Mouse (Mus musculus) kidney, postnatal 14 days (tissue): ENCODE data around the gene Abhd16a.

ENCODE experiments used
- DNase-seq: peaks from one replicate; pipeline ENCODE4 v3.0.0; 2022; ENCODE audit warnings: mixed read lengths

Gene Abhd16a

DNA sequence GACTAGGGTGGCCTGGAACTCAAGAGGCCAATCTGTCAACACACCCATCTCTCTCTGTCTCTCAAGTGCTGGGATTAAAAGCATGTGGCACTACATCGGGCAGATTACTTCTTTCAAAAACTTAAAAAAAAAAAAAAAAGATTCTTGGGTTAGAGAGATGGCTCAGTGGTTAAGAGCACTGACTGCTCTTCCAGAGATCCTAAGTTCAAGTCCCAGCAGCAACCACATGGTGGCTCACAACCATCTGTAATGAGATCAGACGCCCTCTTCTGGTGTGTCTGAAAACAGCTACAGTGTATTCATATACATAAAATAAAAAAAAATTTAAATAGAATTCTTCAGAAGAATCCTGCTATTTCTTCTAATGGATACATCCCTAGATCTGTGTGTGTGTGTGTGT, 912 bp upstream of the Abhd16a start:
- DNase-seq: no peak

DNA sequence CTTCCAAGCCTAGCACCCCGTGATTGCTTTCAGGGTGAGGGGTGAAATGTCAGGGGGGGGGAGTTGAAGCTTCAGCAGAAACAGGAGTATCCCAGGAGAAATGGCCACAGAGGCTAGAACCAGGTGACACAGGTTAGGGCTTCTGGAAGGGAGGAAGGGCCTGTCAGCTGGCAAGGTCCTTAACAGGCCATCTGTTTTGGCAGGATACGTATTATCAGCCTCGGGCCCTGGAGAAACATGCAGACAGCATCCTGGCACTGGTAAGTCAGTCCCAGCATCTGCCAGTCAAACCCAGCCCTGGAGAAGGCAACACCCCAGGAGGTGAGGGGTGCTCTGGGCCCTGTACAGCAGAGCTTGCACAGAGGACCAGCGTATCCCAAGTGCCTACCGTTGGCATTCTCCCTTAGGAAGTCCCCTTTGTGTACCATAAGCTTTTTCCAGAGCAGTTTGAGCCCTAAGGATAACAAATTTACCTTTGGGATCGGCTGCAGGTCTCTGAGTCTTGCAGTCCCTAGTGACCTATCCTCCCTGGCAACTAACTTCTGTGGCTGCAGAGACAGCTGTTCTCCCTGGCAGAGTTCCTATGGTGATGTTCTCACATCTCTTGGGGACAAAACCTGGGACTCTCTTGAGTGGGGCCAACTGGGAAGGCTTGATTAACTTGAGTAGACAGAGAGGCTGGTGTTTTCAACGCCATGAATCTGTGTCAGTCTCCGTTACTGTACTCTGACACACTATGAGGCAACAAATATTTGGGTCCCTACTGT, 1.3 kb downstream of the Abhd16a start:
- no peak for DNase-seq

GRCm38 (mm10) chr17:35092403-35093198, 3.5 kb downstream of the Abhd16a start:
- no peak for DNase-seq

DNA sequence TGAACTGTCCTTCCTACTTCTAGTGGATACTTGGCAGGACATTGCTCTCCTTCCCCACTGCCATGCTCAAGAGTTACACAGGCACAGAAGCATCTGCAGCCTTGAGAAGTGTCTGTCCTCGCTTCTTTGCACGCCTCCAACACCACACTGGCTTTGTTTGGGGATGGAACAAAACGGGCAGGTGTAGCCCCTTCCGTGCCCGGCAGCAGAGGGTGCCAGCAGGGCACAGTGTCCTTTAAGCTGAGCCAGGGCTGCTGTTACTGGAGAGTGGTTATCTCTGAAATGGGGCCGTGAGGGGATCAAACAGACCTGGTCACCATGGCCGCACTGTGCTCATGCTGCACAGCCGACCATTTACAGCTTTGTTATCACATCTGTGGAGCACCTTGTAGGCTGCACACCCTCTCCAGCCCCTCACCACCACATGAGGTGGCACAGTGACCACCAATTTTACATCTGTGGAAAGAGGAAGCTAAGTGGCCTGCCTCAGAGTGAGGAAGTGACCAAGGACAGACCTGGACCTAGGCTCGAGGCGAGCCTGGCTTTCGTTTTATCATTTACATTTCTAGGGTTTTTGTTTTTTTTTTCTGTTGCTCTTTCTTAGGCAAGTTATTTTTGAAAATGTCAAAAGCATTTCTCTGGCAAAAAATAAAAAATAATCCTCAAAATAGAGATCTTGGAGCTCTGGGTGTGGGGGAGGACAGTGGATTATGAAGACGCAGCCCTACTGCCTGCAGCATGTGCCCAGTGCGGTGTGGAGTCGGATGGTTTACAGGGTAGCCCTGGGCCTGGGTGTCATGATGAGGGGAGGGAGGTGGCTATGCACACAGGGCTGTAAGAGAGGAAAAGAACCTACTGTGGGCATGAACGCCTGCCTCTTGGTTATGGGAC, 5.7 kb downstream of the Abhd16a start:
- no peak for DNase-seq

GRCm38 (mm10) chr17:35096597-35096996, 7.5 kb downstream of the Abhd16a start:
- DNase-seq: no peak

DNA sequence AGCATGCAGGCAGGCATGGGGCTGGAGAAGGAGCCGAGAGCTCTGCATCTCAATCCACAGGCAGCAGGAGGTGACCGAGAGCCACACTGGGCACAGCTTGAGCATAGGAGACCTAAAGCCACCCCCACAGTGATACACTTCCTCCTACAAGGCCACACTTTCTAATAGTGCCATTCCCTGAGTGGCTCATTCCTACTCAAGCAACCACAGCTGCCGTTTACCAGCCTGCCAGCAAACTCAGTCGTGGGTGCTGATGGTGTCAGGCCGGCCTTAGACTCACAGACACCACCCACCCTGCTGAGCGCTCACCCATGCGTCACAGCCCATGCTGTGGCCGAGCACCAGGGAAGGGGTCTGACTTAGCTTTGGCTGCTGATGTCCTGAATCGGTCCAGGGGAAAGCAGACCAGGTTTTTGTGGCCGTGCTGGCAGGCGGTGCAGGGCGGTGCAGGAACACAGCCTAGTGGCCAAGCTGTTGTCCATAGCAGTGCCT, 8.1 kb downstream of the Abhd16a start:
- DNase-seq: no peak

DNA sequence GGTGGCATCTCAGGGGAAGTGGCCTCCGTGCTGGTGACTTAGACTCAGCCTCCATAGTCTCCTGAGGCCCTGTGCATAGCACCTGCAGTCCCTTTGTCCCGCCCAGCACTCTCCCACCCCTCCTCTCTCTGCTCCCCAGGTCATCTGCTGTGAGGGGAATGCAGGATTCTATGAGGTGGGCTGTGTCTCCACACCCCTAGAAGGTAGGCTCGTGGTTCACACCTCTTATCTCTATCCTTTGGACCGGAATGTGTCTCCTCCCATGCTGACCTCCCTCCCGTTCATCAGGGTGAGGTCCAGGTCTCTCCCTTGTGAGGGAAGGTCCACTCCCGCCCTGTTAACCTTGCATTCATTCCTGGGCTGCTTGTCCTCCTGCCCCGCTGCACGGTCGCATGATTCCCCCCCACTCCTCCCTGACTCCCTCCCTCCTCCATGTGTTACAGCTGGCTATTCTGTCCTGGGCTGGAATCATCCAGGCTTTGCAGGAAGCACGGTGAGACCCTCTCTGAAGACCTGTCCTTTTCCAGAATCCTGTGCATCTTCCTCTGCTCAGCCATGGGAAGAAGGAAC, 11.2 kb downstream of the Abhd16a start:
- peak; percentile 50 for DNase-seq

DNA sequence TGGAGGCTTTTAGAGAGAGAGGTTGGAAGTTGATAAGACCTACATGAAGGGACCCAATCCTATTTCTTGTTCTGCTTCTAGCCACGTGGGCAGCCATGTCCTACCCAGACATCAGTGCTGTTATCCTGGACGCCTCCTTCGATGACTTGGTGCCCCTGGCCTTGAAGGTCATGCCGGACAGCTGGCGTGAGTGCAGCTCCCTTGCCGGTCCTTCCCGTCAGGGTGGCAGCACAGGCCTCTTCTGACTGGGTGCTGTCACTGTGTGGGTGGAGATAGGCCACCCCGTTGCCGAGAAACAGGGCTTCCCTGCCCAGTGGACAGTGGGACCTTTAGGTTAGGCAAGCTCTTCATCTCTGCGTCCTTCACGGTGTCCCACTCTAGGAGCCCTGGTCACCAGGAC, 12.1 kb downstream of the Abhd16a start:
- no peak for DNase-seq

GRCm38 (mm10) chr17:35102299-35102698, 13.2 kb downstream of the Abhd16a start:
- no peak for DNase-seq

- peak; percentile 78 for DNase-seq
Measured at GRCm38 (mm10) chr17:35103221-35103690, 14.2 kb downstream of the Abhd16a start.

GRCm38 (mm10) chr17:35104079-35104478, 15.0 kb downstream of the Abhd16a start:
- DNase-seq: no peak

DNA sequence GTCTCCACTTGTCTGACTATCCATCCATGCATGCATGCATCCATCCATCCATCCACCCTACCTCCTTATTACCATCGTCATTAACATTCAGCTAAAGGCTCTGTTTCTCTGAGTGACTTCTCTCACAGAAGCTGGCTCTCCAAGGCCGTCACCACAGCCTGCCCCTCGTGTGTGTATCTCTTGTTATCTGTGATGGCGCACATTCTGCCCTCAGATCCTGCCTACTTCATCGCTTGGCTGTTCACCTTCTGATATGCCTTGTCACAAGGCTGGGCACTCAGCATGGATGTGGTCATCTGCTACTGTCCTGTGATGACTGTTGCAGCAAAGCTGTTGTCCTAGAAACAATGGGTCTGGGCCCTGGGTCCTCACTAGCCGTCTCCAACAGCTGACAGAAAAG, 15.7 kb downstream of the Abhd16a start:
- DNase-seq: no peak

DNA sequence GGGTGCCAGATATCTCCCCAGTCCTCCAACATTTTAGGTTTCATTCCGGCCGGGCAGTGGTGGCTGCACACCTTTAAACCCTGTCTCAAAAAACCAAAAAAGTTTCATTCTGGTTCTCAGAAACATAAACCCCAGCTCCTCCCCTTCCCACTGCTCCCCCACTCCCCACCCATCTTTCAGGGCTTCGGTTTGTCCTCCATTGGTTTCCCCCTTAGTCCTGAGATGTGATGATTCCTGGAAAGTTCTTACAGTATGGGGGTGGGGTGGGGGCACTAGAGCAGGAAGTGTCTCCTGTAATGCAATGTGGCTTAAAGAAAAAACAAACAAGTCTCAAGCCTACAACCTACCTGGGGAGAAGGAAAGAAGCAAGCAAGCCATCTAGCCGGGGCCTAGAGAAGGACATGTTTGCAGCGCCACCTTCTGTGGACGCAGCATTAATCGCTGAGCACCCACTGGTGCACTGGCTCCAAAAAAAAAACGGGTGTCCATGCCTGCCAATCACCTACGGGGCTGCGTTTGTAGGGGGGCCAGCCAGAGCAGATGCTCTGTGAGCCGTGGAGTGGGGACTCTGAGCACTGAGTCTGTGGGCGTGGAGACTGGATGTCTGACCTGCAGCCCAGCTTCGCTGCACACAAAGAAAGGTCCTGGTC, 16.8 kb downstream of the Abhd16a start:
- peak; percentile 64 for DNase-seq

DNA sequence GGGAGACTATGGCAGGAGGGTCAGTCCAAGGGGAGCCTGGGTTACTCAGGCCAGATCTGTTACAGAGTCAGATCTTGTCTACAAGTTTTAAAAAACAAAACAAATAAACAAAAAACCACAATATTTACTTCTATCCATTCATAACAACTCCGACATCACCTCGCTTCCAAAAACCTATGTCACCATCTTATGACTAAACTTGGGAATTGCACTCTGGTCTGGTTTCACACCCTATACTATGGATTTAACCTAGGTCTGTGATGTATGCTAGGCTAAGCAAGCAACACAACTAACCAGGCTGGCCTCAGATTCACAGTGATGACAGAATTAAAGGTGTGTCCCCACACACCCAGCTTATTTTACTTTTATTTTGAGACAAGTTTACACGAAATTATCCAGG, 17.5 kb downstream of the Abhd16a start:
- DNase-seq: no peak

DNA sequence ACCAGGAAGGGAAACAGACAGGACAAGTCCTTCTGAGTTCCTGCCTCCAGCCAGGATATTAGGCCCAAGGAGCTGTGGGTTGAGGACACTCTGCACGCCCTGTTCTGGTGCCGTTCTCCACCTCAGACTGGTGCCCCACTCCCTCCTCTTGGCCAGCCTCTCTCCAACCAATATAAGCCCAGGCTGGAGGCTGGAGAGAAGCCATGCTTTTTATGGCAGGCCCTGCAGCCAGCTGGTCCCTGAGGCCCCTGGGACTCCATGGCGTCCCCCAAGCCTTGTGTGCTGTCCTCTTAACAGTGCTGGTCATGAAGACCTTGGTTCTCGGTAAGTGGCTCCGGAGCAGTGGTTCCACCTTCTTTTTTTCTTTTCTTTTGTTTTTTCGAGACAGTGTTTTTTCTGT, 19.0 kb downstream of the Abhd16a start, which contains the start of gene Ly6g5c:
Ly6g5c (plus strand) TSS at position 183 of the 400 bp plus-strand sequence.
- DNase-seq: no peak

DNA sequence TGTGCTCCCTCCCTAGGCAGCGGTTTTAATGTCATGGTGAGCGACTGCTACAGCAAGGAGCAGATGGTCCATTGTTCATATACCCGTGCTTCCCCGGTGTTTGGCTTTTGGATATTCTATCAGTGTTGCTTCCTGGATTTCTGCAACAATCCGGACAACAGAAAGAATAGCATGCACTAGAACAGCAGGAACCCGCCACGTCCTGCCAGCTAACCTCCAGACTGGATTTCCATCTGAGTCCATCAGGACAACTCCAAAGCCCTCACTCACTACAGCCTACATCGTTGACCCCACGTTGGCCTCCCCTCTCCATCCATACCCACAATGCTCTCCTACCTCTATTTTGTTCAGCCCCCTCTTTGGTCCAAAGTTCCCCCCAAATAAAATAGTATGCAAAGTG, 22.7 kb downstream of the Abhd16a start:
- DNase-seq: no peak

DNA sequence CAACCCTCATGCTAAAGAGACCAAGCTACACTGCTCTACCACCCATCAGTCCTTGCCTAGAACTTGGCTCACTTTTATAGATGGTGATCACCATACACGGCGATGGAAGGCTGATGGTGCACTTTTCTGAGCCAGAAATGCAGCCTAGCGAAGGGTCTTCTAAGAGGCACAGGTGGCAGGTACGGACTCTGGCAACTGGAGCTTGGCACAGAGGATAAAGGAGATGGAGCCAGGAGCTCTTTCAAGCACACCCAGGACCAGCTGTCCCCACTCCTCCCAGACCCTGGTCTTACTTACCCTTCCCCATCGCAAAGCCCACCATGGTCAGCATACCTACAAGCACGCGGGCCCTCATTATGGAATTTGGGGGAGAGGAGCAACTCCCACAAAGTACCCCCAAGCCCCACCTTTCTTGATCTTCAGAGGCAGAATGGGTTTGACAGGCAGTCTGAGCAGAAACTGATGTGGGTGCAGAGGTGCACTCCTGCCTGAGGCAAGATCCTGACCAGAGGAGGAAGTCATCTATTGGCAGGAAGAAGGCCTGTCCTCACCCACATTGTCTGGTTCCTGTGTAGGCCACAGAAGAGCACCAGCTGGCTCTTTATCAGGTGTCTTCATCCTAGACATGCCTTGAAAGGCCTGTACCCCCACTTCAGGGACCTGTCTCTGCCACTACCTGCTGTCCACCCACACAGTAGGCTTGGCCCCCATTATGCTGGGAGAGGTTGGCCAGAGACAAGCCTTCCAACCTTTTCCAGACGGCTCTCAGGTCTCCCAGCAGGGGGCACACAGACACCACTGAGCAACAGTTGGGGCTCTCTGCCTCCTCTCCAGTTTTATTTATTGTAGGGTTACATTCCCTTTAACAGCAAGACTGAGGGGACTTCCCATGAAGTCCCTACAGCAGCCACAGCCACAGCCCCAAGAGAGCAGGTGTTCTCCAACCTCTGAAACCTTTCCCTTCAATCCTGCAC, 26.3 kb downstream of the Abhd16a start, which contains the start of gene Ly6g5b:
Ly6g5b (minus strand) TSS at position 383 of the 974 bp plus-strand sequence.
- no peak for DNase-seq

- DNase-seq: peak; percentile 55
Measured at GRCm38 (mm10) chr17:35120745-35121142, 31.7 kb downstream of the Abhd16a start.

DNA sequence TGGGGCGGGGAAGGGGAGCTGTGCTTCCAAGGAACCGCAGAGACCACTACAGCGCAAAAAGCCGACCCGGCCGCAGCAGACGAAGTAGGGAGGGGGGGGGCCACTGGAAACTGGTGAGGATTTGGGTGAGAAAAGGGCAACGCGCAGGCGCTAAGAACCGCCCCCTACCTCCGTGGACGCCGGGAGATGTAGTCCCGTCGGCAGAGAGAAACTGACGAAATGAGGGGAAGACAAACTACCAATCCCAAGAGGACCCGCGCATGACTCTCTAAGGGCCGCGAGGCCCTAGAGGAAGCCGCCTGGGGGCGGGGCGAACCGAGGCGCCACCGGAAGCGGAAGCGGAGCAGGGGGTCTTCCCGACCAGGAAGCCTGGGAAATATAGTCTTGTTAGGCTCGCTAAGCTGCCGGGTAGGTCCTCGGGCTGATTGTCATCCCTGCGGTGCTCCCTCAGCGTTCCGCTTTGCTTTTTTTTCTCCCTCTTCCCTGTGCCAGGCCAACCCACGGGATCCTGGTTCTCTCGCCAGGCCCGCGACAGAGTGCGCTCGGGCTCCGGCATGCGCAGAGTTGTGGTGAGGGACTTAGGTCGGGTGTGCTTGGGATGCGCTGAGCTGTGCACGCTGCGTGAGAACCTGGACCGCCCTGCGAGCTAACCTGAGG, 32.2 kb downstream of the Abhd16a start, which contains the start of gene Gpank1:
Gpank1 (plus strand) TSS at position 313 of the 657 bp plus-strand sequence.
- peak; percentile 98 for DNase-seq

- peak; percentile 70 for DNase-seq
Measured at GRCm38 (mm10) chr17:35121871-35122303, 32.8 kb downstream of the Abhd16a start, which contains the start of gene Csnk2b. Gene Csnk2b (minus strand): TSS chr17:35122053.
